8 mouse cellular contexts compared by ENCODE assay signal in the genomic region with DNA sequence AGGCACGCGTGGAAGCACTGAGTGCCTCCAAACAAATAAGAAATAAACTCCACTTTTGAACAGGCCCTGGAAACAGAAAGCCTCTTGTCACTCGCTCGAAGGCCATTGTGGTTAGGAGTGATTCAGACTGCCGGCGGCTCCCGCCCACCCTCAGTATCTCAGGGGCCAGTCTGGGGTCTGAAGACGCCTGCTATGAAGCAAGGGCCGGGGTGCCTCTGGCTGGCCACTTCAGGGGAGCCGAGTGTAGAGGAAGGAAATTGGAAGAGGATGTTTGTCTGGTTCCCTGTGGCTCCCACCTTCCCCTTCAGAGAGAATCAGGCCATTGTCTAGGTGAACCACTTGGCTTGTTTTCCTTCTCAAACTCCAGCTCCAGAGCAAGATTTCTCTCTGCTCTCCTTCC. TPM values are rescaled to one million over a fixed set of nuclear protein-coding genes. Genes with fewer than 3 reads are reported as not detected.
DNase-seq lines count a peak whose midpoint lies in the region; ATAC-seq and TF ChIP-seq lines count a peak whose summit lies in the region.

No protein-coding gene starts in this region.

- H3K27ac ChIP-seq in kidney, adult 2 months (ENCODE audit: insufficient read depth, low read depth, low read length) = peak overlapping the region; percentile 16; the same call in 1 of the 2 replicates
- peak overlapping the region; percentile 20 for H3K27ac ChIP-seq in forebrain, embryonic 11.5 days (ENCODE audit: low read depth, low read length)
- peak overlapping the region; percentile 64 for H3K27ac ChIP-seq in hindbrain, embryonic 14.5 days
- peak overlapping the region; percentile 89 for H3K27ac ChIP-seq in lung, embryonic 15.5 days
- H3K27ac ChIP-seq in olfactory bulb, adult 2 months (ENCODE audit: insufficient read depth, low read depth, low read length) = peak overlapping the region; percentile 36; the same call in 1 of the 2 replicates

- WGBS in kidney, adult 2 months = 57% methylated on average over 10 of the region's 10 CpGs
- WGBS in forebrain, embryonic 11.5 days = 3% methylated on average over 10 of the region's 10 CpGs
- 10% methylated on average over 10 of the region's 10 CpGs for WGBS in hindbrain, embryonic 14.5 days
- 12% methylated on average over 10 of the region's 10 CpGs for WGBS in lung, embryonic 15.5 days
- WGBS in olfactory bulb, adult 2 months = 25% methylated on average over 10 of the region's 10 CpGs

- TF ChIP-seq POLR2A in kidney, adult 2 months (IDR thresholded peaks at IDR 0.05; ENCODE audit: low read depth, low read length) = no peak
- TF ChIP-seq POLR2A in olfactory bulb, adult 2 months (IDR thresholded peaks at IDR 0.05; ENCODE audit: insufficient read depth, low read depth, low read length) = no peak

- H3K4me1 ChIP-seq in kidney, adult 2 months (ENCODE audit: control insufficient read depth, insufficient read depth, low read length) = no peaks in the 10 kb centered on the region
- peaks cover 18% of the 10 kb centered on the region for H3K4me1 ChIP-seq in forebrain, embryonic 11.5 days (replicated peaks; ENCODE audit: control insufficient read depth, insufficient read depth, low read length)
- peaks cover 14% of the 10 kb centered on the region for H3K4me1 ChIP-seq in hindbrain, embryonic 14.5 days (replicated peaks; ENCODE audit: control insufficient read depth, insufficient read depth, low read length)
- H3K4me1 ChIP-seq in lung, embryonic 15.5 days = peaks cover 31% of the 10 kb centered on the region
- H3K4me1 ChIP-seq in olfactory bulb, adult 2 months (ENCODE audit: control insufficient read depth, insufficient read depth, low read length) = peaks cover 18% of the 10 kb centered on the region

- ATAC-seq in forebrain, embryonic 11.5 days (replicated peaks; ENCODE audit: low FRiP score) = peak; percentile 58; the same call in 1 of the 2 replicates
- no peak for ATAC-seq in hindbrain, embryonic 14.5 days (ENCODE audit: low FRiP score)
- ATAC-seq in lung, embryonic 15.5 days (ENCODE audit: borderline replicate concordance, extremely low read depth, low FRiP score, low TSS enrichment) = peak; percentile 77

- H3K4me2 ChIP-seq in forebrain, embryonic 11.5 days (ENCODE audit: low read depth, low read length, severe bottlenecking) = 0 out of 2 replicates have a peak overlapping the region, but pooled peaks have one; percentile 5
- peak overlapping the region; percentile 12; the same call in 1 of the 2 replicates for H3K4me2 ChIP-seq in hindbrain, embryonic 14.5 days (replicated peaks)
- H3K4me2 ChIP-seq in lung, embryonic 15.5 days = peak overlapping the region; percentile 19

- no peak overlapping the region for H3K4me3 ChIP-seq in kidney, adult 2 months (ENCODE audit: insufficient read depth, low read depth, low read length)
- H3K4me3 ChIP-seq in forebrain, embryonic 11.5 days (ENCODE audit: low read depth, low read length) = no peak overlapping the region
- H3K4me3 ChIP-seq in hindbrain, embryonic 14.5 days (replicated peaks; ENCODE audit: low read length) = no peak overlapping the region
- no peak overlapping the region for H3K4me3 ChIP-seq in lung, embryonic 15.5 days
- no peak overlapping the region for H3K4me3 ChIP-seq in olfactory bulb, adult 2 months (ENCODE audit: insufficient read depth, low read depth, low read length)

- H3K27me3 ChIP-seq in kidney, adult 2 months (replicated peaks; ENCODE audit: control insufficient read depth, insufficient read depth, low read length) = no peaks in the 10 kb centered on the region
- no peaks in the 10 kb centered on the region for H3K27me3 ChIP-seq in forebrain, embryonic 11.5 days (ENCODE audit: control insufficient read depth, insufficient read depth, low read length)
- H3K27me3 ChIP-seq in hindbrain, embryonic 14.5 days (ENCODE audit: control insufficient read depth, insufficient read depth, low read length) = no peaks in the 10 kb centered on the region
- H3K27me3 ChIP-seq in lung, embryonic 15.5 days = no peaks in the 10 kb centered on the region

- H3K9me3 ChIP-seq in forebrain, embryonic 11.5 days (ENCODE audit: control insufficient read depth, low read length) = no peaks in the 10 kb centered on the region
- no peaks in the 10 kb centered on the region for H3K9me3 ChIP-seq in hindbrain, embryonic 14.5 days (ENCODE audit: control insufficient read depth, low read length)
- H3K9me3 ChIP-seq in lung, embryonic 15.5 days = no peaks in the 10 kb centered on the region

- peak; percentile 27 for DNase-seq in kidney, adult 2 months
- DNase-seq in kidney, adult 8-10 months = no peak
- DNase-seq in Muller cell, postnatal 12 days (ENCODE audit: inconsistent ontology term) = peak; percentile 90
- DNase-seq in forebrain, embryonic 11.5 days (ENCODE audit: low spot score) = peak; percentile 80
- DNase-seq in hindbrain, embryonic 14.5 days (ENCODE audit: low spot score) = no peak
- no peak for DNase-seq in right cerebral cortex, postnatal 36 days (ENCODE audit: low spot score in 2 of 2)

- no peak for TF ChIP-seq CTCF in kidney, adult 2 months (conservative IDR thresholded peaks at IDR 0.05; ENCODE audit: insufficient read depth, insufficient read length, low read depth, low read length)
- TF ChIP-seq CTCF in olfactory bulb, adult 2 months (IDR thresholded peaks at IDR 0.05; ENCODE audit: insufficient read depth, low read depth, low read length) = no peak

- no peaks in the 10 kb centered on the region for H3K36me3 ChIP-seq in kidney, adult 2 months (ENCODE audit: control insufficient read depth, insufficient read depth, low read length)
- no peaks in the 10 kb centered on the region for H3K36me3 ChIP-seq in forebrain, embryonic 11.5 days (ENCODE audit: control insufficient read depth, insufficient read depth, low read length)
- H3K36me3 ChIP-seq in hindbrain, embryonic 14.5 days (replicated peaks; ENCODE audit: control insufficient read depth, insufficient read depth) = no peaks in the 10 kb centered on the region
- H3K36me3 ChIP-seq in lung, embryonic 15.5 days = no peaks in the 10 kb centered on the region

- H3K9ac ChIP-seq in forebrain, embryonic 11.5 days (ENCODE audit: low read length) = peak overlapping the region; percentile 35; the same call in 1 of the 2 replicates
- H3K9ac ChIP-seq in hindbrain, embryonic 14.5 days = 0 out of 2 replicates have a peak overlapping the region, but pooled peaks have one; percentile 8
- H3K9ac ChIP-seq in lung, embryonic 15.5 days = no peak overlapping the region

RNA-seq across cellular contexts. Expression of gene Gm9964, which starts 10.3 kb away (rescaled TPM):
- polyA plus RNA-seq in kidney, adult 2 months (2012; rRNA removed) = not detected in 2 replicates
- polyA plus RNA-seq in forebrain, embryonic 11.5 days (2014; fragmentation: Nextera tagmentation; extraction: Ambion mirVana) = 0.40 TPM in 1 of 2 replicates, not detected in the other
- polyA plus RNA-seq in hindbrain, embryonic 14.5 days (2014; fragmentation: Nextera tagmentation; extraction: Ambion mirVana) = not detected in 2 replicates
- 0.21 TPM in 1 of 2 replicates, not detected in the other for polyA plus RNA-seq in lung, embryonic 15.5 days (2015; fragmentation: Nextera tagmentation; extraction: Ambion mirVana)
- polyA plus RNA-seq in olfactory bulb, adult 2 months (2012; ENCODE audit: insufficient read depth, insufficient read length, low replicate concordance, missing spikeins) = not detected in 2 replicates

RNA-seq across cellular contexts. Expression of gene Nf1, which starts 32.5 kb away (rescaled TPM):
- 10.2 TPM in 2 replicates for polyA plus RNA-seq in kidney, adult 2 months (2012; rRNA removed)
- polyA plus RNA-seq in forebrain, embryonic 11.5 days (2014; fragmentation: Nextera tagmentation; extraction: Ambion mirVana) = 10.1 and 10.4 TPM in 2 replicates
- 11.7 and 12.7 TPM in 2 replicates for polyA plus RNA-seq in hindbrain, embryonic 14.5 days (2014; fragmentation: Nextera tagmentation; extraction: Ambion mirVana)
- 5.3 and 6.3 TPM in 2 replicates for polyA plus RNA-seq in lung, embryonic 15.5 days (2015; fragmentation: Nextera tagmentation; extraction: Ambion mirVana)
- 163 TPM in 1 of 2 replicates, not detected in the other for polyA plus RNA-seq in olfactory bulb, adult 2 months (2012; ENCODE audit: insufficient read depth, insufficient read length, low replicate concordance, missing spikeins)

RNA-seq across cellular contexts. Expression of gene Wsb1, which starts 52.5 kb away (rescaled TPM):
- polyA plus RNA-seq in kidney, adult 2 months (2012; rRNA removed) = 59.3 and 72.3 TPM in 2 replicates
- polyA plus RNA-seq in forebrain, embryonic 11.5 days (2014; fragmentation: Nextera tagmentation; extraction: Ambion mirVana) = 355 and 371 TPM in 2 replicates
- 583 and 597 TPM in 2 replicates for polyA plus RNA-seq in hindbrain, embryonic 14.5 days (2014; fragmentation: Nextera tagmentation; extraction: Ambion mirVana)
- polyA plus RNA-seq in lung, embryonic 15.5 days (2015; fragmentation: Nextera tagmentation; extraction: Ambion mirVana) = 216 and 218 TPM in 2 replicates
- polyA plus RNA-seq in olfactory bulb, adult 2 months (2012; ENCODE audit: insufficient read depth, insufficient read length, low replicate concordance, missing spikeins) = 186 TPM in 1 of 2 replicates, not detected in the other

Comparison
In these comparisons a context has a peak if more than half of its experiments do, and no peak if none do; other contexts are left out.
1. DNase-seq: peak in kidney, adult 2 months (single experiment), Muller cell, postnatal 12 days (single experiment) and forebrain, embryonic 11.5 days (single experiment); none in kidney, adult 8-10 months (0 of 2), hindbrain, embryonic 14.5 days (single experiment) and right cerebral cortex, postnatal 36 days (0 of 2).
2. H3K27ac ChIP-seq: peak in every context shown above with its lines; median percentile 89 in lung, embryonic 15.5 days; 64 in hindbrain, embryonic 14.5 days; 36 in olfactory bulb, adult 2 months; 20 in forebrain, embryonic 11.5 days; 16 in kidney, adult 2 months.
3. Peak in every context shown above with its lines, with median percentiles within 50 percentile points of each other: H3K4me2 ChIP-seq.